Mouse (Mus musculus): ENCODE measurements at regions not wholly inside any gene's neighbourhood (a gene's known extent, or its start where the extent isn't known, plus 50 kb on each side); places are given as distances from the start of the nearest gene placed in this dataset.

- no peak for DNase-seq
Measured at GRCm38 (mm10) chr2:45227276-45227944, 110.2 kb upstream of the Zeb2 start.

- no peak for DNase-seq
Measured at GRCm38 (mm10) chr2:45226045-45226370, 108.8 kb upstream of the Zeb2 start.

DNA sequence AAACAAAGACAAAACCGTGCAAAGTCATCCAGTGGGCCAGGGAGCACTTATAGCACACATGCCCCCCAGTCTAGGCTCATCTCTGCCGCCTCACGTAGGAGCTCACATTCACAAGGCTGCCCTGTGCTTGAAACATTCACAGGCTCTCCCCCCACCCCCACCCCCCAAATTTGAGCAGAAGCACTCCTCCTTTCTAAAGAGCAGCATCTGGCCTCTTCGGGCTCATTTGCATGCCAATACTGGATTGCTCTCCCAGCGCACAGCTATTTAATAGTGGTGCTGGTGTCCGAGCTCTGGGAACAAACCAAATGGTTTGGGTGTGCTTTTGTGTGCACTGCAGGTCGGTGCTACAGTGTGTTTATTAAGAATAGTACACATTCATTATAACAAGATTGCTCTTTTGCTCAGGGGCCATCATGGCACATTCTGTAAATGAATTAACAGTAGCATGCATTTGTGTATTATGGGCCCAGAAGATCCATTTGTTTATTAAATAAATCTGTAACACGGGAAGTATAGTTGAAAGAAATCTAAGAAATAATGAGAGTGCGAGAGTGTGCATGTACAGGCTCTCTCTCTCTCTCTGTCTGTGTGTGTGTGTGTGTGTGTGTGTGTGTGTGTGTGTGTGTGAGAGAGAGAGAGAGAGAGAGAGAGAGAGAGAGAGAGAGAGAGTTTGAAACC, 108.3 kb upstream of the Zeb2 start:
- DNase-seq: no peak

GRCm38 (mm10) chr2:45222213-45222612, 105.0 kb upstream of the Zeb2 start:
- no peak for DNase-seq

GRCm38 (mm10) chr2:45219851-45220250, 102.7 kb upstream of the Zeb2 start:
- no peak for DNase-seq

DNA sequence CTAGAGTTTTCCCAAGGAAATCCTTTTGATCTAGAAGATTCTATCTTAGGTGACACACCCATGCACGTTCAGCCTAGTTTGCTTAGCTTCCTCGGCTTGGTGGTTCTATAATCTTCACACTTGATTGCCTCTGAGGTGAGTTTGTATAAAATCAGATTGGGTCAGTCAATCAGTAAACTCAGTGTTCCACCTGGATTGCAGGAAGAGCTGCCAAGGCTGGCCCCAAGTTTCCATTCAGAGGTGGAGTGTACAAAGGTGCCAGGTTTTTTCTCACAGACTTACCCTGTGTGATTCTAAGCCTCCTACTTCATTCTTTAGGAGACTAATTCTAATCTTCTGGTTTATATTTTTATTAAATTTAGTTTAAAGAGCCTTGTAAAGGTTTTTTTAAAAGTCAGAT, 95.6 kb upstream of the Zeb2 start:
- peak; percentile 49 for DNase-seq

DNA sequence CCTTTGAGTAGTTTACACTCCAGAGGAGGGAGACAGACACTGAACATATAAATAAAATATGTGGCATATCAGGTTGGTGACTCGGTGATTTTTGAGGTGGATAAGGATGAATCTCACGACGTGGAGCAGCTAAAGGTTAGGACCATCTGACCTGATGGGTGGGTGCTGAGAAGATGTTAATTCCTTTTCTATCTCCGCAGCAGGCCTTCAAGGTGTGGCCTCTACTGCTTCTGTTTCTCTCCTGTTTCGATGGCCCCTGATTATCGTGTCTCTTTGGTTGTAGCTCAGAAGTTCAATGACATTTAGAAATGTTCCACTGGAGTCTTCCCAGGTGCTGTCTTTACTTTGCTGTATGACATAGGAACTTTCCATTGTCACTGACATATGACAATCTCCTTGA, 91.3 kb upstream of the Zeb2 start:
- no peak for DNase-seq

DNA sequence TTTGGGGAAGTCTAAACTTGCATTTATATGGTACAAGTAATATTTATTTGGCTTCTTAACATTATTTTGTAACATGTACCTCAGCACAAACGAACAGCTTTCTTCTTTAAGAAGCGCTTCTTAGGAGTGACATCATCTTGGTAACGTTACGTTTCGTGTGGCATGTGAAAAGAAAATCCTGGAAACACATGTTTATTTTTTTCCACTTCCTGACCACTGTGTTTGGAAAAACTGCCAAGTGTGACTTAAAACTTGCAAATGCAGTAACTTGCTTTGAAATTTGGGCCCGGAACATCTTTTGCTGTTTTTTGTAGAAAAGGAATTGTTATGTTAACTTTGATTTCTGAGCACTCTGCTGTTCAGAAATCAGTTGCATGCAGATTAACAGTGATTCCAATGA, 88.6 kb upstream of the Zeb2 start:
- DNase-seq: no peak

- DNase-seq: no peak
Measured at GRCm38 (mm10) chr2:45205211-45205610, 88.0 kb upstream of the Zeb2 start.

DNA sequence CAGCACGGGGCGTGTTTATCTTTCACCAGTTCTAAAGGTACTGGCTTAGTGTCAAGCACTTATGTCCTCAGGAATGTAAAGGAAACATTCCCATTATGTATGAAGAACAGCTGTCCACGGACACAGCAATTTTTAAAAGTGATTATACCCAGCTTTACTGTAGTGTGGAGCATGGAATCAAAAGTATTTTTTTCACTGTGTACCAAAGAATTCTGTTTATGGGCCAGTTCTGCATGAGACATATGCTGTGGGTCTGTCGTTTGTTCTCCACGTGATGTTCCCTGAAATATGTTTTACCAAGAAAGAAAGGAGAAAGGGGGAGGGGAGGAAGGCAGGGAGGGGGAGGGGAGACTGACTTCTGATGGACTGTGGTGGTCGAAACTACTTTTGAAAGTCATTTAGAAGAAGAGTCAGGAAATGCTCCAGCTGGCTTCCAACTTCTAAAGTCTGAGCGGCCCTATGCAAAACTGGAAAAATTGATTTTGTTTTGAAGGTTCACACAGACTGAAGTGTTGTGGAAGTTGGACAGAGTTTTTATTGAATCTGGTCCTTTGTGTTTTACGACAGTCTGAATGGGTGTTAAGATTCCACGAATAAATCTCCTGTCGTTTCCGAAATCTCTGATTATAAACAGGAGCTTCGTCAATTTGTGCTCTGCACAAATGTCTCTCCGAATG, 80.9 kb upstream of the Zeb2 start:
- DNase-seq: no peak

- DNase-seq: no peak
Measured at GRCm38 (mm10) chr2:45197342-45197741, 80.1 kb upstream of the Zeb2 start.

- DNase-seq: no peak
Measured at GRCm38 (mm10) chr2:45196511-45196910, 79.3 kb upstream of the Zeb2 start.

DNA sequence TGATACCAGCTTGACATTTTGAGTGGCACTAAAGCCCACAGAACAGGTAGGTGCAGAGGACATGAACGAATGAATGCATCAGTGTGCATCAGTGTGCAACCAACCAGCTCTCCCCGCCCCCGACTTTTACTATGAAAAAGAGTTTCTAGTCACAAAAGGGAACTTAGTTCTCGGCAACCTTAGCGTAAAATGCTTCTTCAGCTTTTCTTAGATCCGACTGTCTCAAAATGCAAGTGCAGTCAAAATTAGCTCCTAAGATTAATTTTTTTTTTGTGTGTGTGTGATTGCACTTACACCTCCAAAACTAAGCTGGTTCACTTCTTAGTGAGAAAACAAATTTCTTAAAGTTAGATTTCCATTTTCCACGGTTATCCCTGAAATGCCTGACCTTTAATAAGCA, 77.1 kb upstream of the Zeb2 start:
- no peak for DNase-seq

- DNase-seq: no peak
Measured at GRCm38 (mm10) chr2:45185621-45185999, 68.4 kb upstream of the Zeb2 start.

- DNase-seq: peak; percentile 32
Measured at GRCm38 (mm10) chr2:45184704-45185620, 67.8 kb upstream of the Zeb2 start.

DNA sequence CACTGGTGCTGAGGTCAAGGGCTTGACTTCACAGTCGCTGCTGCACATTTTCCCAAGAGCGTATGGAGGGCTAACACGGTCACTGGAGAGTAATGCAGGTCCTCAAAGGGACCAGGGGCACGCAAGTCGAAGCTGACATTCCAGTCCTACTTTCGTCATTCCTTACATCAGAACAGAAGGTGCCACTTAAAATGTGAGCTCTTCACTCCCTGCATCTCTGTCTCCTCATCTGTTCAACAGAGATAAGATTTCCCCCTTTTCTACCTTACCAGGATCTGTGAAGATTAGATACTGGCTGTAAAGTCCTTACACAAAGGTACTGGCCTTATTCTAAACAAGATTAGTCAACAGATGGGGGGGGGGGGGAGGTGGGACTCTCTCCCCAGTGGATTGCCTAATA, 67.0 kb upstream of the Zeb2 start:
- DNase-seq: no peak

- no peak for DNase-seq
Measured at GRCm38 (mm10) chr2:45182876-45183275, 65.7 kb upstream of the Zeb2 start.

DNA sequence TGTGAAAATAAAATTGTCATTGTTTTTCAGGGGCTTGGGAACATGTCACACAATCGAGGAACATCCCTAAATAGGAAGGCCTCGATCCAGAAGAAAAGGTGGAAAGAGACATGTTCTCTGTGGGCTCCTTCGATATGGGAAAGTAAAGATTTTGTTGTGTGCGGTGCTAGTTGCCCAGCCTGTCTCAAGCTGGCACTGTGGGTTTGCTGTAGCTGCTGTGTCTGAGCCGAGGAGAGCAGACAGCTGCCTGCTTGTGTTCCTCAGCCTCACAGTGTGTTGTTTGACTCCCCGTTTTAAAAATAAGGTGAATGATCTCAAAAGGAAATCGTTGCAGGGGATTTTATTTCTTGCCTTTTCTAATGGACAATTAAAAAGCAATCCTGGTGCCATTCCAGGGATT, 64.4 kb upstream of the Zeb2 start:
- DNase-seq: no peak

- DNase-seq: no peak
Measured at GRCm38 (mm10) chr2:45178849-45179453, 61.8 kb upstream of the Zeb2 start.

- DNase-seq: no peak
Measured at GRCm38 (mm10) chr2:45172382-45172781, 55.2 kb upstream of the Zeb2 start.

DNA sequence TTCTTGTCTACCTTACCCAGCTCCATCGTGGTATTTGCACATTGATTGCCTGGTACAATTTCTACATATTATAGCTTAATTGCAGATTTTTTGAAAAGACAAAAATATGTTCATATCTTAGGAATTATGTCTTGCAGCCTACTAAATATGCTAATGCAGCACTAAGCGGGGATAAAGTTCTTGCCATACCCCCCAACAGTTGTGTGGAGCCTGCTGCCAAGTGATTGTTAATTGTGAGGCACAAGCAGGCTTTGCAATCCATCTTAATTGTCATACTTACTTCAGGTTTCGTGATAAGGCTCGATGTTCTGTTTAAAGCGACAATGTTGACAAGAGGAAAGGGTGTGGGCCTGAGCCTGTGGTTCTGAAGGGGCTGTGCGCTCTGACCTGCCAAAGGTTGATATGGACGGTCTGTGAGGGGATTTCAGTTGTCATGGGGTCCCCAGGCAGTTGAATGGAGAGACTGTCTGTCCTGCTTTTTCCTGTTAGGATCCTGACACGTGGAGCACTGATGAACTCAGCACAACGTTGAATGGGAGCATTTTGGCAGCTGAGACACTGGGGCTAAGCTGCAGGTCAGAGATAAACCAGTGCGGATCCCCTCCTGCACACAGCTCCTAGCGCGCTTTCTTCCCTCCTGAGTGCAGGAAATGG, 54.5 kb upstream of the Zeb2 start:
- DNase-seq: no peak

DNA sequence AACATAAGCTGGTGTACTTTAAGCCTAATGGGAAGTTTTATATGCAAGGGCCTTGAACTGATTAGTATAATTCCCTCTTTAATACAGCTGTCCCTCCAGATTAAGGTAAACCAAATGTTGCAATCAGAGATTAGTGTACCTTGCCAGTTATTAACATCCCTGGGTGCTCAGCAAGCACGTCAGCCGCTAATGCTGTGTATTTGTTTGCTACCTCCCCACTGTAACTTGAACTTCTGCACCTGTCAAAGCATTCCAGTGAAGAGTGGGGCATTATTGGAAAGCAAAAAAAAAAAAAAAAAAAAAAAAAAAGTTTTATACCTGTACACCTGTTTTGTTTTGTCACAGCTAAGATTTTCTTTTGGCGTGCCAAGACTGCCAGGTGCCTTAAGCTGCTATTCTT, 53.1 kb upstream of the Zeb2 start:
- no peak for DNase-seq

Data from kidney, postnatal 14 days (tissue).